Mouse (Mus musculus) small intestine, adult 2 months (tissue): ENCODE measurements at regions not wholly inside any gene's neighbourhood (a gene's known extent, or its start where the extent isn't known, plus 50 kb on each side); places are given as distances from the start of the nearest gene placed in this dataset.

Experiments used
- CTCF ChIP-seq: fragments of 200-500 bp; IDR thresholded peaks from 2 replicates; pipeline ENCODE4 v1.5.1; 2012; ENCODE audit warnings: low read depth, mild to moderate bottlenecking, control low read depth, inconsistent platforms, low read length, moderate library complexity, mixed read lengths; ENCODE audit not compliant: insufficient replicate concordance, insufficient read length; ENCODE audit errors: extremely low read depth
- POLR2A ChIP-seq: fragments of 200-500 bp; IDR thresholded peaks from 2 replicates; pipeline ENCODE4 v1.6.1; 2012; ENCODE audit warnings: low read depth, mild to moderate bottlenecking, control low read depth, inconsistent platforms, low read length, moderate library complexity

DNA sequence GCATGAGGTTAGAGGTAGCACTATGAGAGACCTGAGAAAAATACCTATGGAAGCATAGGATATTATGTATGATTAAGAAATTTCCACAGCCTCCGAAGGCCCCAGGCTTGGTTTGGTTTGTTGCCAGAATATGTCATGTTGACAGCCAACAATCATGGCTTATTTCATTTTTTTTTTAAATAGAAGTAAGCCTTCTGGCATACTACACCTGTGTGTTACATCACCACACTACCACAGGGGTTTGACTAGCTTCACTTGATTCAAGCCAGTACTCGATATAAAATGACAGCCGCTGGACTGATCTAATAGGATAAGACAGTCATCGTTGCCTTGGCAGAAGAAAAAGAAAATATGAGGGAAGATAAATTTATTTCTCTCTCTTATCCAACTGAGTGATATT is 232.6 kb upstream of the Erbb4 start:
- TF ChIP-seq POLR2A (no peak), CTCF (no peak)
